Mouse (Mus musculus) thymus, adult 2 months (tissue): ENCODE data around the gene Rpl34.

Experiments used
- CTCF ChIP-seq: fragments of 200-500 bp; IDR thresholded peaks from 2 replicates; pipeline ENCODE4 v1.5.1; 2012; ENCODE audit warnings: mild to moderate bottlenecking, control low read depth, low read length, moderate library complexity, borderline replicate concordance; ENCODE audit not compliant: control insufficient read depth, poor library complexity, insufficient read depth; ENCODE audit errors: extremely low read depth
- POLR2A ChIP-seq: fragments of 200-500 bp; IDR thresholded peaks from 2 replicates; pipeline ENCODE4 v1.6.1; 2012; ENCODE audit warnings: mild to moderate bottlenecking, low read length, control low read depth, moderate library complexity; ENCODE audit not compliant: control insufficient read depth, poor library complexity, insufficient read depth; ENCODE audit errors: extremely low read depth

- no peak for TF ChIP-seq CTCF
- no peak for TF ChIP-seq POLR2A
These were observed 2.5 kb downstream of the Rpl34 start for GRCm38 (mm10) chr3:130727676-130728075.
